8 mouse cellular contexts compared by ENCODE assay signal in genomic region chr4:97476571-97477190, GRCm38 (mm10).
DNase-seq lines count a peak whose midpoint lies in the region; ATAC-seq lines count a peak whose summit lies in the region.

No protein-coding gene starts in this region.

- no peak overlapping the region for H3K4me2 ChIP-seq in hindbrain, embryonic 11.5 days (replicated peaks; ENCODE audit: low read depth, low read length)
- no peak overlapping the region for H3K4me2 ChIP-seq in midbrain, embryonic 14.5 days (ENCODE audit: low read length)

- no peaks in the 10 kb centered on the region for H3K9me3 ChIP-seq in hindbrain, embryonic 11.5 days (ENCODE audit: control insufficient read depth, low read length)
- no peaks in the 10 kb centered on the region for H3K9me3 ChIP-seq in midbrain, embryonic 14.5 days (ENCODE audit: control insufficient read depth, low read length)

- H3K27ac ChIP-seq in hindbrain, embryonic 11.5 days (ENCODE audit: low read depth, low read length) = peak overlapping the region; percentile 84
- peak overlapping the region; percentile 66 for H3K27ac ChIP-seq in midbrain, embryonic 14.5 days (replicated peaks; ENCODE audit: low read depth, low read length)

- DNase-seq in left cerebral cortex, adult 11 months (ENCODE audit: low spot score) = peak; percentile 22
- no peak for DNase-seq in left cerebral cortex, postnatal 36 days (ENCODE audit: low spot score in 2 of 2)
- peak; percentile 64 for DNase-seq in hindbrain, embryonic 11.5 days (ENCODE audit: low spot score)
- DNase-seq in left cerebral cortex, adult 9 months (ENCODE audit: low spot score in 2 of 2) = peak; percentile 16 to 25
- peak; percentile 75 for DNase-seq in midbrain, embryonic 14.5 days
- DNase-seq in testis, postnatal 14 days (ENCODE audit: low spot score) = peak; percentile 5
- DNase-seq in adrenal gland, postnatal 4 days (ENCODE audit: low spot score in 2 of 2) = no peak

- no peak overlapping the region for H3K9ac ChIP-seq in hindbrain, embryonic 11.5 days (ENCODE audit: low read depth, low read length)
- H3K9ac ChIP-seq in midbrain, embryonic 14.5 days (replicated peaks; ENCODE audit: low read length) = no peak overlapping the region

- no peaks in the 10 kb centered on the region for H3K27me3 ChIP-seq in hindbrain, embryonic 11.5 days (ENCODE audit: control insufficient read depth, insufficient read depth, low read length)
- H3K27me3 ChIP-seq in midbrain, embryonic 14.5 days (ENCODE audit: control insufficient read depth, insufficient read depth, low read length) = no peaks in the 10 kb centered on the region

- H3K4me3 ChIP-seq in hindbrain, embryonic 11.5 days (ENCODE audit: low read depth, low read length) = no peak overlapping the region
- no peak overlapping the region for H3K4me3 ChIP-seq in midbrain, embryonic 14.5 days (replicated peaks; ENCODE audit: low read depth, low read length)

- H3K4me1 ChIP-seq in hindbrain, embryonic 11.5 days (replicated peaks; ENCODE audit: control insufficient read depth, insufficient read depth, low read length) = no peaks in the 10 kb centered on the region
- H3K4me1 ChIP-seq in midbrain, embryonic 14.5 days (ENCODE audit: control insufficient read depth, insufficient read depth, low read length) = peaks cover 10% of the 10 kb centered on the region; the same call in 1 of the 2 replicates

- 11% methylated on average over 3 of the region's 3 CpGs for WGBS in hindbrain, embryonic 11.5 days
- WGBS in midbrain, embryonic 14.5 days = 4% methylated on average over 3 of the region's 3 CpGs

- intact Hi-C loops in left cerebral cortex, postnatal 36 days (cut with DNase I) = no loop called here

- no peaks in the 10 kb centered on the region for H3K36me3 ChIP-seq in hindbrain, embryonic 11.5 days (ENCODE audit: control insufficient read depth, insufficient read depth, low read length)
- no peaks in the 10 kb centered on the region for H3K36me3 ChIP-seq in midbrain, embryonic 14.5 days (ENCODE audit: control insufficient read depth, insufficient read depth, low read length)

- ATAC-seq in frontal cortex, adult (ENCODE audit: low TSS enrichment) = peak; percentile 77
- peak; percentile 97 for ATAC-seq in hindbrain, embryonic 11.5 days (ENCODE audit: low FRiP score)
- peak; percentile 89 for ATAC-seq in midbrain, embryonic 14.5 days (ENCODE audit: low FRiP score, low TSS enrichment)

Comparison
In these comparisons a context has a peak if more than half of its experiments do, and no peak if none do; other contexts are left out.
1. DNase-seq: peak in left cerebral cortex, adult 11 months (single experiment), hindbrain, embryonic 11.5 days (single experiment), left cerebral cortex, adult 9 months (2 of 2), midbrain, embryonic 14.5 days (single experiment) and testis, postnatal 14 days (single experiment); none in left cerebral cortex, postnatal 36 days (0 of 2) and adrenal gland, postnatal 4 days (0 of 2).
2. Peak in every context shown above with its lines, with median percentiles within 50 percentile points of each other: ATAC-seq.